Mouse (Mus musculus) right cerebral cortex, postnatal 36 days (tissue): ENCODE measurements around the gene Ceacam14.

Experiments
- DNase-seq, 2 experiments: peaks; one replicate each; pipeline ENCODE4 v3.0.0; 2022; ENCODE audit warnings: low spot score in 2 of 2, mixed read lengths in 1 of 2

The Ceacam14 gene

DNA sequence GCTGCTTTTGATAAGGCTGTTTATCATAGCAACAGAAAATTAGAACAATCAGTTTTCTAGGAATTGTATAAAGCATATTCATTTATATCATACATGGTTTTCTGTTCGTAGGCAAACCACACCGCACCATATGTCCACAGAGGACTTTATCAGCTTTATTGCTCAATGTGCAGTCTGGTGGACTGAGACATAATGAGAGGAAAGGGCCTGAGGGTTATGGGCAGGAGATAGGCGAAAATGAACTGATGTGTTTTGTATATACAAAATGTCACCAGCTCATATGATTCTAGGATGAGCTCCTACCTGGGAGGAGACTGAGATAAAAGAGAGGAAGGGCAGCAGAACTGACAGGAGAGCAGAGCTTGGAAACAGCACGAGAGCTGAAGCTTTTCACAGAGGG is at the start of gene Ceacam14:
TSS of gene Ceacam14 (plus strand) at position 301 of the 400 bp plus-strand sequence.
- DNase-seq = no peak
